In genomic region chr15:78786411-78786818, GRCm38 (mm10) we compare ENCODE assay signal across 10 mouse cellular contexts. TPM values are rescaled to one million over a fixed set of nuclear protein-coding genes. Genes with fewer than 3 reads are reported as not detected.
DNase-seq lines count a peak whose midpoint lies in the region; ATAC-seq and TF ChIP-seq lines count a peak whose summit lies in the region.
"Had no signal": no experiment of that assay in that cellular context is flagged by ENCODE, and none has a peak within 500 bp of the region (broad histone marks: within the 10 kb centered on the region; RNA-seq: fewer than 3 reads in every experiment).

No protein-coding gene starts in this region.

- no peak overlapping the region for H3K4me2 ChIP-seq in liver, embryonic 12.5 days
- H3K4me2 ChIP-seq in forebrain, embryonic 15.5 days (replicated peaks), result no peak overlapping the region
- H3K4me2 ChIP-seq in neural tube, embryonic 15.5 days, result no peak overlapping the region
- H3K4me2 ChIP-seq: liver, embryonic 15.5 days had no signal

- peaks cover 9% of the 10 kb centered on the region for H3K4me1 ChIP-seq in liver, adult 2 months (ENCODE audit: control insufficient read depth, insufficient read depth, low read length)
- H3K4me1 ChIP-seq in liver, embryonic 12.5 days, result peaks cover 28% of the 10 kb centered on the region
- peaks cover 15% of the 10 kb centered on the region for H3K4me1 ChIP-seq in forebrain, embryonic 15.5 days
- peaks cover 20% of the 10 kb centered on the region for H3K4me1 ChIP-seq in neural tube, embryonic 15.5 days

- H3K9me3 ChIP-seq in liver, embryonic 12.5 days (replicated peaks), result no peaks in the 10 kb centered on the region
- H3K9me3 ChIP-seq in forebrain, embryonic 15.5 days, result no peaks in the 10 kb centered on the region
- no peaks in the 10 kb centered on the region for H3K9me3 ChIP-seq in neural tube, embryonic 15.5 days (replicated peaks)
- H3K9me3 ChIP-seq: liver, embryonic 15.5 days had no signal

- no peak for TF ChIP-seq CTCF in liver, adult 2 months (IDR thresholded peaks at IDR 0.05; ENCODE audit: low read depth, low read length)

- H3K27me3 ChIP-seq in liver, adult 2 months (ENCODE audit: control insufficient read depth, insufficient read depth, low read length), result no peaks in the 10 kb centered on the region
- no peaks in the 10 kb centered on the region for H3K27me3 ChIP-seq in liver, embryonic 12.5 days (replicated peaks)
- no peaks in the 10 kb centered on the region for H3K27me3 ChIP-seq in forebrain, embryonic 15.5 days
- no peaks in the 10 kb centered on the region for H3K27me3 ChIP-seq in neural tube, embryonic 15.5 days (replicated peaks)
- H3K27me3 ChIP-seq: liver, embryonic 15.5 days had no signal

- no peaks in the 10 kb centered on the region for H3K36me3 ChIP-seq in liver, adult 2 months (ENCODE audit: control insufficient read depth, insufficient read depth, low read length)
- 0 out of 2 replicates have a peak, but pooled peaks cover 2% of the 10 kb centered on the region for H3K36me3 ChIP-seq in liver, embryonic 12.5 days
- no peaks in the 10 kb centered on the region for H3K36me3 ChIP-seq in forebrain, embryonic 15.5 days
- no peaks in the 10 kb centered on the region for H3K36me3 ChIP-seq in neural tube, embryonic 15.5 days
- H3K36me3 ChIP-seq: liver, embryonic 15.5 days had no signal

- no peak for DNase-seq in liver, adult 2 months (ENCODE audit: extremely low read depth, low read depth, low spot score)
- DNase-seq in heart, postnatal 25 days (ENCODE audit: low spot score), result peak; percentile 72
- no peak for DNase-seq in cerebellum, postnatal 10 days
- no peak for DNase-seq in cerebellum, adult 18-20 months
- DNase-seq: cerebellum, adult 11 months had no signal

- no peak overlapping the region for H3K4me3 ChIP-seq in liver, adult 2 months (ENCODE audit: insufficient read depth, low read depth, low read length)
- H3K4me3 ChIP-seq in liver, embryonic 12.5 days, result no peak overlapping the region
- H3K4me3 ChIP-seq in forebrain, embryonic 15.5 days, result no peak overlapping the region
- no peak overlapping the region for H3K4me3 ChIP-seq in neural tube, embryonic 15.5 days (replicated peaks)
- H3K4me3 ChIP-seq: liver, embryonic 15.5 days had no signal

- H3K79me2 ChIP-seq in liver, adult 2 months (ENCODE audit: control insufficient read depth, insufficient read depth, low read length), result no peaks in the 10 kb centered on the region

- 72% methylated on average over 9 of the region's 9 CpGs for WGBS in liver, adult 2 months
- WGBS in liver, embryonic 12.5 days (ENCODE audit: insufficient replicate concordance), result 66% methylated on average over 9 of the region's 9 CpGs
- 75% methylated on average over 9 of the region's 9 CpGs for WGBS in forebrain, embryonic 15.5 days
- 69% methylated on average over 9 of the region's 9 CpGs for WGBS in neural tube, embryonic 15.5 days

- H3K9ac ChIP-seq in liver, adult 2 months (ENCODE audit: low read depth, low read length), result 0 out of 2 replicates have a peak overlapping the region, but pooled peaks have one; percentile 8
- H3K9ac ChIP-seq in liver, embryonic 12.5 days, result no peak overlapping the region
- no peak overlapping the region for H3K9ac ChIP-seq in forebrain, embryonic 15.5 days (replicated peaks)
- no peak overlapping the region for H3K9ac ChIP-seq in neural tube, embryonic 15.5 days (replicated peaks)
- H3K9ac ChIP-seq: liver, embryonic 15.5 days had no signal

- no peak for TF ChIP-seq POLR2A in liver, adult 2 months (IDR thresholded peaks at IDR 0.05; ENCODE audit: extremely low read depth, insufficient read depth, low read length)

- intact Hi-C loops in heart, postnatal 25 days (cut with DNase I), result loop anchor here (1.0 to 2.0 kb wide), 2 partner anchors 18 to 50 kb away; no protein-coding TSS in a partner anchor

- H3K27ac ChIP-seq in liver, adult 2 months (replicated peaks; ENCODE audit: insufficient read depth, low read depth, low read length), result peak overlapping the region; percentile 34; the same call in 1 of the 2 replicates
- H3K27ac ChIP-seq in liver, embryonic 12.5 days, result no peak overlapping the region
- H3K27ac ChIP-seq in forebrain, embryonic 15.5 days (replicated peaks), result peak overlapping the region; percentile 15; the same call in 1 of the 2 replicates
- H3K27ac ChIP-seq in neural tube, embryonic 15.5 days (replicated peaks), result peak overlapping the region; percentile 48
- H3K27ac ChIP-seq: liver, embryonic 15.5 days had no signal

- no peak for ATAC-seq in liver, embryonic 12.5 days
- no peak for ATAC-seq in forebrain, embryonic 15.5 days (replicated peaks)
- no peak for ATAC-seq in neural tube, embryonic 15.5 days (ENCODE audit: low FRiP score)
- no peak for ATAC-seq in activated CD4-positive, CD25-positive, alpha-beta regulatory T cell, adult 4 months

RNA-seq across cellular contexts. Expression of gene Mfng, which starts 13.1 kb away (rescaled TPM):
- 0.74 and 1.1 TPM in 2 replicates for total RNA-seq in liver, adult 2 months (2014; rRNA removed)
- 1.2 and 2.3 TPM in 2 replicates for polyA plus RNA-seq in liver, adult 2 months (2012; rRNA removed)
- polyA plus RNA-seq in liver, embryonic 12.5 days (2016; fragmentation: Nextera tagmentation; extraction: Ambion mirVana), result 11.0 and 11.7 TPM in 2 replicates
- 77.9 and 85.9 TPM in 2 replicates for polyA plus RNA-seq in forebrain, embryonic 15.5 days (2015; fragmentation: Nextera tagmentation; extraction: Ambion mirVana)
- 10 to 100 TPM; 11.6 to 13.2 TPM for total RNA-seq in heart, postnatal 25 days (2021)
- 14.5 and 22.6 TPM in 2 replicates for polyA plus RNA-seq in neural tube, embryonic 15.5 days (2015; fragmentation: Nextera tagmentation; extraction: Ambion mirVana)
- 10 to 100 TPM; 47.5 to 55.4 TPM for polyA plus RNA-seq in activated CD4-positive, CD25-positive, alpha-beta regulatory T cell, adult 4 months (2017; shearing (Covaris generic))

RNA-seq across cellular contexts. Expression of gene Card10, which starts 16.4 kb away (rescaled TPM):
- 2.7 and 4.3 TPM in 2 replicates for total RNA-seq in liver, adult 2 months (2014; rRNA removed)
- 15.0 and 18.7 TPM in 2 replicates for polyA plus RNA-seq in liver, adult 2 months (2012; rRNA removed)
- 2.3 and 2.5 TPM in 2 replicates for polyA plus RNA-seq in liver, embryonic 12.5 days (2016; fragmentation: Nextera tagmentation; extraction: Ambion mirVana)
- polyA plus RNA-seq in forebrain, embryonic 15.5 days (2015; fragmentation: Nextera tagmentation; extraction: Ambion mirVana), result 1.3 and 1.7 TPM in 2 replicates
- total RNA-seq in heart, postnatal 25 days (2021), result 10 to 100 TPM; 14.8 to 18.3 TPM
- polyA plus RNA-seq in neural tube, embryonic 15.5 days (2015; fragmentation: Nextera tagmentation; extraction: Ambion mirVana), result 1.9 and 3.7 TPM in 2 replicates
- polyA plus RNA-seq in activated CD4-positive, CD25-positive, alpha-beta regulatory T cell, adult 4 months (2017; shearing (Covaris generic)), result not detected

RNA-seq across cellular contexts. Expression of gene Cdc42ep1, which starts 56.0 kb away (rescaled TPM):
- 6.5 and 8.5 TPM in 2 replicates for total RNA-seq in liver, adult 2 months (2014; rRNA removed)
- polyA plus RNA-seq in liver, adult 2 months (2012; rRNA removed), result 39.7 and 42.7 TPM in 2 replicates
- 17.6 and 18.1 TPM in 2 replicates for polyA plus RNA-seq in liver, embryonic 12.5 days (2016; fragmentation: Nextera tagmentation; extraction: Ambion mirVana)
- 7.6 and 9.0 TPM in 2 replicates for polyA plus RNA-seq in forebrain, embryonic 15.5 days (2015; fragmentation: Nextera tagmentation; extraction: Ambion mirVana)
- total RNA-seq in heart, postnatal 25 days (2021), result 10 to 100 TPM; 34.1 to 41.0 TPM
- 12.0 and 16.2 TPM in 2 replicates for polyA plus RNA-seq in neural tube, embryonic 15.5 days (2015; fragmentation: Nextera tagmentation; extraction: Ambion mirVana)
- polyA plus RNA-seq in activated CD4-positive, CD25-positive, alpha-beta regulatory T cell, adult 4 months (2017; shearing (Covaris generic)), result not detected
